Mouse (Mus musculus) MEL (cell line): ENCODE measurements at regions not wholly inside any gene's neighbourhood (a gene's known extent, or its start where the extent isn't known, plus 50 kb on each side); places are given as distances from the start of the nearest gene placed in this dataset.

Source experiments
- DNase-seq: peaks from one replicate; pipeline ENCODE4 v3.0.0; 2011; ENCODE audit warnings: low read depth, low spot score
- H3K27ac ChIP-seq: 2 replicates; pipeline ENCODE4 v1.5.1; 2012; ENCODE audit warnings: low read depth, mild to moderate bottlenecking, control low read depth, low read length, moderate library complexity; ENCODE audit not compliant: control insufficient read depth
- H3K27me3 ChIP-seq, 2 experiments: fragments of 150-350 bp in 1 of 2; sonication (generic) in 1 of 2; 2 replicates each; pipeline ENCODE4 v1.6.1; 2012; ENCODE audit warnings: low read length in 2 of 2, mild to moderate bottlenecking in 2 of 2, improper control_type of control experiment in 1 of 2, moderate library complexity in 1 of 2; ENCODE audit not compliant: insufficient read depth in 2 of 2, control insufficient read depth in 1 of 2
- H3K36me3 ChIP-seq, 2 experiments: 2 replicates each; pipeline ENCODE4 v1.6.1; 2012 to 2014; ENCODE audit warnings: low read length in 2 of 2, improper control_type of control experiment in 1 of 2, inconsistent platforms in 1 of 2, mild to moderate bottlenecking in 1 of 2; ENCODE audit not compliant: insufficient read depth in 2 of 2, control insufficient read depth in 1 of 2
- H3K4me1 ChIP-seq, 2 experiments: fragments of 150-350 bp in 1 of 2; sonication (generic) in 1 of 2; 2 replicates each; pipeline ENCODE4 v1.6.1; 2012; ENCODE audit warnings: low read length in 2 of 2, improper control_type of control experiment in 1 of 2, mild to moderate bottlenecking in 1 of 2; ENCODE audit not compliant: insufficient read depth in 2 of 2, control insufficient read depth in 1 of 2
- H3K4me3 ChIP-seq, 2 experiments: fragments of 150-350 bp in 1 of 2; sonication (generic) in 1 of 2; 2 replicates each; pipeline ENCODE4 v1.5.1; 2012; ENCODE audit warnings: low read depth in 2 of 2, low read length in 2 of 2, mild to moderate bottlenecking in 2 of 2, moderate library complexity in 2 of 2, control low read depth in 1 of 2, improper control_type of control experiment in 1 of 2; ENCODE audit not compliant: control insufficient read depth in 1 of 2, insufficient read depth in 1 of 2
- H3K79me2 ChIP-seq: 2 replicates; pipeline ENCODE4 v1.6.1; 2012; ENCODE audit warnings: mild to moderate bottlenecking, low read length, moderate library complexity; ENCODE audit not compliant: control insufficient read depth, poor library complexity, insufficient read depth
- H3K9ac ChIP-seq: 2 replicates; pipeline ENCODE4 v1.6.1; 2012; ENCODE audit warnings: low read depth, mild to moderate bottlenecking, control low read depth, low read length, moderate library complexity; ENCODE audit not compliant: control insufficient read depth, poor library complexity, severe bottlenecking
- H3K9me3 ChIP-seq: fragments of 150-350 bp; sonication (generic); replicated peaks from 2 replicates; pipeline ENCODE4 v1.6.1; 2012; ENCODE audit warnings: mild to moderate bottlenecking, low read length, improper control_type of control experiment, moderate library complexity; ENCODE audit not compliant: insufficient read depth
- BHLHE40 ChIP-seq: IDR thresholded peaks from 2 replicates; pipeline ENCODE4 v1.6.1; 2012; ENCODE audit warnings: low read depth, mild to moderate bottlenecking, inconsistent platforms, low read length, improper control_type of control experiment, borderline replicate concordance
- CTCF ChIP-seq, 3 experiments: IDR thresholded peaks in 2 of 3; conservative IDR thresholded peaks in 1 of 3; 2 replicates each; pipeline ENCODE4 v1.5.1; 2011 to 2012; ENCODE audit warnings: low read length in 3 of 3, low read depth in 2 of 3, mild to moderate bottlenecking in 2 of 3, improper control_type of control experiment in 1 of 3, inconsistent platforms in 1 of 3, mixed read lengths in 1 of 3, moderate library complexity in 1 of 3; ENCODE audit not compliant: control insufficient read depth in 1 of 3, insufficient read depth in 1 of 3, poor library complexity in 1 of 3, severe bottlenecking in 1 of 3
- ELF1 ChIP-seq: IDR thresholded peaks from 2 replicates; pipeline ENCODE4 v1.6.1; 2014; ENCODE audit warnings: low read depth, mild to moderate bottlenecking, inconsistent platforms, low read length, improper control_type of control experiment, moderate library complexity
- EP300 ChIP-seq, 2 experiments: IDR thresholded peaks; 2 replicates each; pipeline ENCODE4 v1.6.1; 2011; ENCODE audit warnings: improper control_type of control experiment in 2 of 2, low read length in 2 of 2, low read depth in 1 of 2, mild to moderate bottlenecking in 1 of 2
- GABPA ChIP-seq: IDR thresholded peaks from 2 replicates; pipeline ENCODE4 v1.6.1; 2012; ENCODE audit warnings: low read depth, mild to moderate bottlenecking, inconsistent platforms, low read length, improper control_type of control experiment, moderate library complexity
- GATA1 ChIP-seq: IDR thresholded peaks from 2 replicates; pipeline ENCODE4 v1.6.1; 2011; ENCODE audit warnings: low read depth, low read length, improper control_type of control experiment
- MYB ChIP-seq: IDR thresholded peaks from 2 replicates; pipeline ENCODE4 v1.6.1; 2011; ENCODE audit warnings: mild to moderate bottlenecking, low read depth, low read length, improper control_type of control experiment
- NELFE ChIP-seq: IDR thresholded peaks from 2 replicates; pipeline ENCODE4 v1.6.1; 2011; ENCODE audit warnings: low read depth, low read length, improper control_type of control experiment
- SMC3 ChIP-seq: IDR thresholded peaks from 2 replicates; pipeline ENCODE4 v1.6.1; 2011; ENCODE audit warnings: low read depth, low read length, improper control_type of control experiment
- TCF12 ChIP-seq: IDR thresholded peaks from 2 replicates; pipeline ENCODE4 v1.6.1; 2014; ENCODE audit warnings: low read depth, mild to moderate bottlenecking, inconsistent platforms, low read length, improper control_type of control experiment, moderate library complexity
- UBTF ChIP-seq: IDR thresholded peaks from 2 replicates; pipeline ENCODE4 v1.6.1; 2012; ENCODE audit warnings: low read depth, mild to moderate bottlenecking, inconsistent platforms, low read length, improper control_type of control experiment, moderate library complexity, borderline replicate concordance; ENCODE audit not compliant: insufficient read depth
- USF1 ChIP-seq: IDR thresholded peaks from 2 replicates; pipeline ENCODE4 v1.6.1; 2014; ENCODE audit warnings: low read depth, mild to moderate bottlenecking, inconsistent platforms, low read length, improper control_type of control experiment, moderate library complexity
- ZC3H11A ChIP-seq: IDR thresholded peaks from 2 replicates; pipeline ENCODE4 v1.6.1; 2012; ENCODE audit warnings: low read depth, mild to moderate bottlenecking, inconsistent platforms, low read length, improper control_type of control experiment
- ZKSCAN1 ChIP-seq: IDR thresholded peaks from 2 replicates; pipeline ENCODE4 v1.6.1; 2012; ENCODE audit warnings: low read depth, mild to moderate bottlenecking, inconsistent platforms, low read length, improper control_type of control experiment, moderate library complexity

GRCm38 (mm10) chr11:55789638-55790037, 181.6 kb upstream of the Glra1 start:
- Histone ChIP-seq H3K9ac (no peak overlapping the region), H3K27ac (no peak overlapping the region), H3K27me3 (no peaks in the 10 kb centered on the region), H3K4me3 (no peak overlapping the region), H3K36me3 (no peaks in the 10 kb centered on the region), H3K4me1 (no peaks in the 10 kb centered on the region), H3K9me3 (no peaks in the 10 kb centered on the region), H3K79me2 (no peaks in the 10 kb centered on the region)
- no peak for DNase-seq
- TF ChIP-seq ZC3H11A (no peak), CTCF (IDR thresholded peaks at IDR 0.05 in 2 of 3, conservative IDR thresholded peaks at IDR 0.05 in 1 of 3; ENCODE audit: control insufficient read depth in 1 of 3, insufficient read depth in 1 of 3, low read depth in 2 of 3, low read length in 3 of 3, poor library complexity in 1 of 3, severe bottlenecking in 1 of 3) (peak in 1 of 3 experiments; percentile 7; a peak in 1 of 6 replicates)

DNA sequence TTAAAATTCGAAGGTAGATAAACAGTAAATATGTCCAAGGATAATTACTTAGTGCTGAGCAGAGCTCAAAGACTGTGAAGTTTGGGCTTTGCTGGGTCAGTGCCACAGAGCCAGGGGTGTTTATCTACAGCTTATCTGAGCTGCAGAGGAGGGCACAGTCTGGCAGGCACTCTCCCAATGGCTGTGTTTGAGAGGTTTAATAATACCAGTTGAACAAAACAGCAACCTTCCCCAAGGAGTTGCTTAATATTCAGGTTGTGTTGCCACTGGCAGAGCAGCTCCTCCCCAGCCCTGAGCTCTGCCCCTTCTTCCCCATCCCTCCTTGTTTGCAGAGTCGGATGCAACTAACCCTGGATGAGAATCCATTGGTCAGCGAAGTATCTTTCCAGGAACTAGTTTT, 173.0 kb upstream of the Glra1 start:
- no peak overlapping the region for H3K27ac ChIP-seq
- H3K79me2 ChIP-seq: no peaks in the 10 kb centered on the region
- TF ChIP-seq NELFE (no peak), TCF12 (no peak), USF1 (no peak), SMC3 (no peak), UBTF (no peak), GATA1 (no peak), ZKSCAN1 (no peak), GABPA (no peak), MYB (no peak)
- H3K36me3 ChIP-seq: no peaks in the 10 kb centered on the region
- H3K9ac ChIP-seq: no peak overlapping the region
- H3K27me3 ChIP-seq: no peaks in the 10 kb centered on the region
- no peak for DNase-seq
- H3K4me3 ChIP-seq: no peak overlapping the region
- no peaks in the 10 kb centered on the region for H3K4me1 ChIP-seq
- no peaks in the 10 kb centered on the region for H3K9me3 ChIP-seq

GRCm38 (mm10) chr11:55780011-55780410, 172.0 kb upstream of the Glra1 start:
- no peak overlapping the region for H3K27ac ChIP-seq
- no peak overlapping the region for H3K9ac ChIP-seq
- no peak overlapping the region for H3K4me3 ChIP-seq
- H3K36me3 ChIP-seq: no peaks in the 10 kb centered on the region
- no peaks in the 10 kb centered on the region for H3K9me3 ChIP-seq
- TF ChIP-seq EP300 (IDR thresholded peaks at IDR 0.05; ENCODE audit: low read depth in 1 of 2, low read length in 2 of 2): no peak
- no peak for TF ChIP-seq BHLHE40
- TF ChIP-seq ELF1: no peak
- TF ChIP-seq MYB: no peak
- H3K79me2 ChIP-seq: no peaks in the 10 kb centered on the region
- no peak for DNase-seq
- no peaks in the 10 kb centered on the region for H3K4me1 ChIP-seq
- no peaks in the 10 kb centered on the region for H3K27me3 ChIP-seq
